Mouse (Mus musculus) olfactory bulb, adult 2 months (tissue): ENCODE data around the gene Col4a2. TPM values are rescaled to one million over a fixed set of nuclear protein-coding genes. Genes with fewer than 3 reads are reported as not detected.

Experiments used
- H3K27ac ChIP-seq: fragments of 200-500 bp; 2 replicates; pipeline ENCODE4 v1.5.1; 2012; ENCODE audit warnings: low read depth, low read length; ENCODE audit not compliant: insufficient read depth
- H3K4me1 ChIP-seq: fragments of 200-500 bp; 2 replicates; pipeline ENCODE4 v1.6.1; 2012; ENCODE audit warnings: low read length; ENCODE audit not compliant: control insufficient read depth, insufficient read depth
- H3K4me3 ChIP-seq: fragments of 200-500 bp; 2 replicates; pipeline ENCODE4 v1.5.1; 2012; ENCODE audit warnings: mild to moderate bottlenecking, low read depth, low read length, moderate library complexity; ENCODE audit not compliant: insufficient read depth
- CTCF ChIP-seq: fragments of 200-500 bp; IDR thresholded peaks from 2 replicates; pipeline ENCODE4 v1.5.1; 2012; ENCODE audit warnings: low read depth, mild to moderate bottlenecking, low read length, moderate library complexity; ENCODE audit not compliant: insufficient read depth
- POLR2A ChIP-seq: fragments of 200-500 bp; IDR thresholded peaks from 2 replicates; pipeline ENCODE4 v1.6.1; 2012; ENCODE audit warnings: mild to moderate bottlenecking, low read depth, low read length, moderate library complexity; ENCODE audit not compliant: insufficient read depth
- WGBS: fragments of 180-500 bp; shearing (Covaris S2); methylation state at CpG from one replicate; pipeline ENCODE4 v1.1.7; 2018; 5-methylcytosine and 5-hydroxymethylcytosine counted together
- polyA plus RNA-seq: library from polyadenylated mRNA; stranded (reverse); fragments of >200 nt; gene quantifications from 2 replicates; pipeline ENCODE4 v1.2.4, GENCODE M21; 2012; ENCODE audit warnings: low replicate concordance; ENCODE audit not compliant: missing spikeins, insufficient read depth, insufficient read length

Gene Col4a2
- polyA plus RNA-seq, 1 experiment, result not detected

GRCm38 (mm10) chr8:11405722-11406481 lies 93.3 kb downstream of the Col4a2 start:
- peaks cover 26% of the 10 kb centered on the region for H3K4me1 ChIP-seq
- TF ChIP-seq CTCF, result no peak
- TF ChIP-seq POLR2A, result no peak
- peak overlapping the region; percentile 54; the same call in 1 of the 2 replicates for H3K27ac ChIP-seq
- H3K4me3 ChIP-seq, result no peak overlapping the region
- 38% methylated on average over 13 of the region's 13 CpGs for WGBS

- 52% methylated on average over 12 of the region's 12 CpGs for WGBS
- no peak overlapping the region for H3K27ac ChIP-seq
Observed at GRCm38 (mm10) chr8:11411504-11412124, 99.0 kb downstream of the Col4a2 start.

GRCm38 (mm10) chr8:11412450-11412849 lies 99.8 kb downstream of the Col4a2 start:
- 43% methylated on average over 5 of the region's 5 CpGs for WGBS

More at GRCm38 (mm10) chr8:11411504-11412124, 99.0 kb downstream of the Col4a2 start:
- TF ChIP-seq POLR2A (no peak), CTCF (no peak)
- no peak overlapping the region for H3K4me3 ChIP-seq
- peaks cover 37% of the 10 kb centered on the region for H3K4me1 ChIP-seq

GRCm38 (mm10) chr8:11414304-11414703 lies 101.7 kb downstream of the Col4a2 start:
- peak overlapping the region; percentile 69 for H3K27ac ChIP-seq
- WGBS, result 27% methylated on average over 8 of the region's 8 CpGs

More at GRCm38 (mm10) chr8:11412450-11412849, 99.8 kb downstream of the Col4a2 start:
- Histone ChIP-seq H3K27ac (no peak overlapping the region), H3K4me3 (no peak overlapping the region), H3K4me1 (peaks cover 33% of the 10 kb centered on the region)
- TF ChIP-seq CTCF (no peak), POLR2A (no peak)

GRCm38 (mm10) chr8:11415089-11415488 lies 102.5 kb downstream of the Col4a2 start:
- no peak for TF ChIP-seq POLR2A
- TF ChIP-seq CTCF, result no peak
- Histone ChIP-seq H3K4me1 (peaks cover 45% of the 10 kb centered on the region), H3K27ac (peak overlapping the region; percentile 69), H3K4me3 (no peak overlapping the region)
- 88% methylated on average over 10 of the region's 10 CpGs for WGBS

More at GRCm38 (mm10) chr8:11414304-11414703, 101.7 kb downstream of the Col4a2 start:
- no peak overlapping the region for H3K4me3 ChIP-seq
- TF ChIP-seq CTCF (no peak), POLR2A (no peak)
- peaks cover 44% of the 10 kb centered on the region for H3K4me1 ChIP-seq

- Histone ChIP-seq H3K27ac (no peak overlapping the region), H3K4me1 (peaks cover 47% of the 10 kb centered on the region), H3K4me3 (no peak overlapping the region)
- 49% methylated on average over 13 of the region's 13 CpGs for WGBS
- TF ChIP-seq CTCF (no peak), POLR2A (no peak)
Observed at GRCm38 (mm10) chr8:11417762-11418161, 105.2 kb downstream of the Col4a2 start.

GRCm38 (mm10) chr8:11419232-11419631 lies 106.6 kb downstream of the Col4a2 start:
- TF ChIP-seq POLR2A (no peak), CTCF (no peak)
- WGBS, result 47% methylated on average over 6 of the region's 6 CpGs
- H3K4me1 ChIP-seq, result peaks cover 35% of the 10 kb centered on the region
- no peak overlapping the region for H3K27ac ChIP-seq
- no peak overlapping the region for H3K4me3 ChIP-seq

- TF ChIP-seq CTCF (peak; percentile 58), POLR2A (no peak)
- no peak overlapping the region for H3K4me3 ChIP-seq
- peaks cover 31% of the 10 kb centered on the region for H3K4me1 ChIP-seq
- WGBS, result 16% methylated on average over 2 of the region's 2 CpGs
- H3K27ac ChIP-seq, result no peak overlapping the region
Observed at GRCm38 (mm10) chr8:11419645-11420044, 107.0 kb downstream of the Col4a2 start.

GRCm38 (mm10) chr8:11421105-11421504 lies 108.5 kb downstream of the Col4a2 start:
- Histone ChIP-seq H3K27ac (no peak overlapping the region), H3K4me3 (no peak overlapping the region), H3K4me1 (peaks cover 27% of the 10 kb centered on the region)
- 55% methylated on average over 14 of the region's 14 CpGs for WGBS
- peak; percentile 75 for TF ChIP-seq CTCF
- TF ChIP-seq POLR2A, result no peak
